Mouse (Mus musculus): Measurements from ENCODE around the gene Hist1h2bj. TPM values are rescaled to one million over a fixed set of nuclear protein-coding genes. Genes with fewer than 3 reads are reported as not detected.

The Hist1h2bj gene
- total RNA-seq (2017): 591 and 710 TPM in 2 replicates

GRCm38 (mm10) chr13:22042568-22043502, at the start of gene Hist1h2bj, which contains the start of gene Hist1h2ag:
Gene Hist1h2bj, plus strand, starts transcription at chr13:22043214.
Gene Hist1h2ag, minus strand, starts transcription at chr13:22042944.
- ATAC-seq (replicated peaks; ENCODE audit: low read depth, poor library complexity, severe bottlenecking): peak; percentile 73

- ATAC-seq (replicated peaks; ENCODE audit: low read depth, poor library complexity, severe bottlenecking): no peak
Measured at GRCm38 (mm10) chr13:21993957-21994738, 48.9 kb upstream of the Hist1h2bj start.

GRCm38 (mm10) chr13:21994896-21995295, 48.1 kb upstream of the Hist1h2bj start:
- no peak for ATAC-seq (replicated peaks; ENCODE audit: low read depth, poor library complexity, severe bottlenecking)

GRCm38 (mm10) chr13:21995331-21995914, 47.6 kb upstream of the Hist1h2bj start:
- peak; percentile 63 for ATAC-seq (replicated peaks; ENCODE audit: low read depth, poor library complexity, severe bottlenecking)

DNA sequence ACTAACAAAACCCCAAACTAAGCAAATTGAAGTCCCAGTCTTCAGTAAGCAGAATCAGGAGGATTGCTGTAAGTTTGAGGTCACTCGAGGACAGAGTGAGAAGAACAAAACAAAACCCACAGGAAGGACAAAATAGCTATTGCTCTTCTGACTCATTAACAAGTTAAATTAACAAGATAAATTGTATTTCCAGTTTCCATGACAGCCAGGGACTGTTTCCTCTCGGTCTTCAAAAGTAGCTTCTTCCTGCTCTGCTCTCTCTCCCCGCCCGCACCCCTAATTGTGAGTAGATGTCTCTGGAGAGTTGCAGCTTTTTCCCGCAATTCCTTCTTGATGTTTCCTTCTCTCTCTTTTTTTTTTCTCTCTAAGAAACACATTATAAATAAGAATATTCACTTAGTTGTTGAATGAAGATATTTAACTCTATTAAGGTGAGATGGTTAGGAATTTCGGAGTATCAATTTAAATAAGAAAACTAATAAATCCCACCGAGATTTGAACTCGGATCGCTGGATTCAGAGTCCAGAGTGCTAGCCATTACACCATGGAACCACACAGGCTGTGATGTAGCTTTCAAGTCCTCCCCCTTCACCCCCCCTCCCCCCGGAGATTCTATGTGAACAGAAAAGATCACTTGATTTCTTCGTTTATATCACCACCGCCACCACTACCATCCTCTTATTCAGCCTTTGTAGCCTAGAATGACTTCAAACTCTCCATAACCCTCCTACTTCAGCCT, 46.7 kb upstream of the Hist1h2bj start:
- peak; percentile 27; the same call in 1 of the 2 replicates for ATAC-seq (replicated peaks; ENCODE audit: low read depth, poor library complexity, severe bottlenecking)

DNA sequence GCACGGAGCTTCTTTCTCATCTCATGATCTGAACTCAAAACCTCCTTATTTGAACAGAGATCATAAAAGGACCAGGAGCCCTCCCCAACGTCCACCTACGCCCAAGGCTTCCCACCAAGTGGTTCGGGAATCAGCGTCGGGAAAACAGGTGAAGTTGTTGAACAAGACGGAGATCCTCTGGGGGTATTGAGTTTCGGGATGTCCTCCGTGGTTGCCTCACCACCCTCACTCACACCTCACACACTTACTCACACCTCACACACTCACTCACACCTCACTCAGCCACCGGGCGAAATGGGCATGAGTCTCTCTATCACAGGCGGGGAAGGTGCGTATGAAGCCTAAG, 46.2 kb upstream of the Hist1h2bj start:
- ATAC-seq (replicated peaks; ENCODE audit: low read depth, poor library complexity, severe bottlenecking): no peak

DNA sequence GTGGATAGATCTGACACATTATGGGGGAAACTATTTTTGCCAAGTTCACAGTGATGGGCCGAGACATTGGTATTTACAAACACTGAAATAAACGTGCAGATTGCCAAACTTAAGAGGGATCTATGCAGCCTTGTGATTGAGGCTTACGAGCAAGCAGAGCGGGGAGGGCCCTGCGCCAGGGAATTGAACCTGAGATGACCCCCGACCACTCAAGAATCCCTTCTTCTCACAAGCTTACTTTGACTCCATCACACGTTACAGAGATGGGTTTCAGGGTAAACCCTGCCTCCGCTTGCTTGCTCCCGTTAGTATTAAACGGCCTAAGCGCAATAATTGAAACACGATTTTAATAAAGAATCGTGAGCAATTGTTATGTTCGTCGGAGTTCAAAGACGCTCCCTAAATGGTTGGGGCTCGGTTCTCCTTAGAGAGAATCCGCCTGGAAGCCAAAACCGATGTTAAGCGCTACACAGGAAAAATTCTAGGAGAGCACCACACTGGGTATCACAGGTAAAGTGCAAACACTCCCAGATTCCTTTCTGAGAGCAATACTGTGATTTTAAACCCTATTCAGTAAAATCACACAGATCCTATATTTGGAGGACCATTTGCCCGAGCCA, 45.7 kb upstream of the Hist1h2bj start:
- no peak for ATAC-seq (replicated peaks; ENCODE audit: low read depth, poor library complexity, severe bottlenecking)

DNA sequence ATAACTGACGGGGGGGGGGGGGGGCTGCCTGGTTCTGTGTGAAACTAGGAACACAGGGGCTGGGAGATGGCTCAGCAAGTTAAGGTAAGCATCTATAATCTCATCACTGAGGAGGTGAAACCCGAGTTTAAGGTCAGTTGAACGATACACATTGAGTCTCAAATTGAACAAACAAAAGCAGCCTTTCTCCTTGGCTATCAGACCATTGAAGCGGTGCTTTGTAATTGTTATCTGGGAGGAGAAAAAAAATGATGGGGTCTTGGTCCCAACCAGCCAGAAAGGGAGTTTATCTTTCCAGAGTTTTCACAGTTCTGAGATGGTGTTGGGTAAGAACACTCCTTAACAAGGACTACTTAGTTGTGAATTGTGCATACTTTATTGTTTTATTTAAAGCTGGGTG, 45.2 kb upstream of the Hist1h2bj start:
- ATAC-seq (replicated peaks; ENCODE audit: low read depth, poor library complexity, severe bottlenecking): no peak

DNA sequence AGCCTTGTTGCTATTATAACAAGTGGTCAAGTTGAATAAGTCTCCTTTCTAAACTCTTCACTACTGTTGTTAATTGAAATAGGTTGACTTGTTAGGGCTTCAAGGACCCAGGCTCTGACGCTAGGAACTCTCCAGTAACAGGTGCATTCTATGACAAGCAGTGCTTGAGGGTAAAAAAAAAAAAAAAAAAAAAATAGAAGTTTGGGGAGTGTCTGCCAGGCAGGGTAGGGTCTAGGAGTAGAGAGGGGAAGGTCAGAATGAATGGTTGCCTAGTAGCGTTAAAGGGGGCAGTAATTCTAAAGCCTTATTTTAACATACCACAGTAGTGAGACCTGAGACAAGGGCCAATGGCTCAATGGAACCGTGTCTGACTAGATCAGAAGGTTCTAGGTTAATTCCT, 44.6 kb upstream of the Hist1h2bj start:
- ATAC-seq (replicated peaks; ENCODE audit: low read depth, poor library complexity, severe bottlenecking): no peak

DNA sequence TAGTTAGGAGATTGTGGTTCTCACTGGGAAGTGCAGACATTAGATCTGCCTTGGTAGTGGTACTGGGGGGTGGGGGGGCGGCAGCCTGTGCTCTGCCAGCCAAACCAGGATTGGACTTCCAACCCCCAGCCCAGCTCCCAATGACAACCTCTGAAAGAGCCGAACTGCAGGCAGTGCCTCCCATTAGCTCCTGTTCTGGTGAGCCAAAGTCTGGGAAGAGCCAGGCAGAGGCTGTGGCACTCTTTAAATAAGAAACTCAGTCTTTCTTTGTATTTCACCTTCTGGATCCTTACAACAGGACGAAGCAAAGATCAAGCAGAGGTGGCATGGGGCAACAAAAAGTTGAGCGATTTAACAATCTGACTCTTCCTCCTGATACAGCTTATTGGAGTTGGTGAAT, 43.9 kb upstream of the Hist1h2bj start:
- no peak for ATAC-seq (replicated peaks; ENCODE audit: low read depth, poor library complexity, severe bottlenecking)

GRCm38 (mm10) chr13:22001346-22001745, 41.7 kb upstream of the Hist1h2bj start:
- peak; percentile 49 for ATAC-seq (replicated peaks; ENCODE audit: low read depth, poor library complexity, severe bottlenecking)

DNA sequence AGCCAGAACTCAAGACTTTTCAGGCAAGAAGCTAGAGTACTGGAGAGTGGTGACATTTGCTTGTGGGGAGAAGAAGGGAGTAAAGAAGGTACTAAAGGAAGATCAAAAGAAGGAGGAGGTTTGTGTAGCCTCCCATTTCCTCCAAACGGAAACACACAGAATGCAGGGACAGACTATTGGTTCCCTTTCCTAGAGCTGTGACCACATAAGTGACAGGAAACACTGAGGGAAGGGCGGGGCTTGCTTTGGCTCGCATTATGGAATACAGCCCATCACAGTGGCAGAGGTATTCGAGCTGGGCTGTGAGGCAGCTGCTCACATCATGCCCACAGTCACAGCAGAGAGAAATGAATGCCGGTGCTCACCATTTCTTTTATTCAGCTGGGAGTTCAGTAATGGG, 41.2 kb upstream of the Hist1h2bj start:
- peak; percentile 71 for ATAC-seq (replicated peaks; ENCODE audit: low read depth, poor library complexity, severe bottlenecking)

- peak; percentile 48 for ATAC-seq (replicated peaks; ENCODE audit: low read depth, poor library complexity, severe bottlenecking)
Measured at GRCm38 (mm10) chr13:22005605-22006333, 37.2 kb upstream of the Hist1h2bj start.

DNA sequence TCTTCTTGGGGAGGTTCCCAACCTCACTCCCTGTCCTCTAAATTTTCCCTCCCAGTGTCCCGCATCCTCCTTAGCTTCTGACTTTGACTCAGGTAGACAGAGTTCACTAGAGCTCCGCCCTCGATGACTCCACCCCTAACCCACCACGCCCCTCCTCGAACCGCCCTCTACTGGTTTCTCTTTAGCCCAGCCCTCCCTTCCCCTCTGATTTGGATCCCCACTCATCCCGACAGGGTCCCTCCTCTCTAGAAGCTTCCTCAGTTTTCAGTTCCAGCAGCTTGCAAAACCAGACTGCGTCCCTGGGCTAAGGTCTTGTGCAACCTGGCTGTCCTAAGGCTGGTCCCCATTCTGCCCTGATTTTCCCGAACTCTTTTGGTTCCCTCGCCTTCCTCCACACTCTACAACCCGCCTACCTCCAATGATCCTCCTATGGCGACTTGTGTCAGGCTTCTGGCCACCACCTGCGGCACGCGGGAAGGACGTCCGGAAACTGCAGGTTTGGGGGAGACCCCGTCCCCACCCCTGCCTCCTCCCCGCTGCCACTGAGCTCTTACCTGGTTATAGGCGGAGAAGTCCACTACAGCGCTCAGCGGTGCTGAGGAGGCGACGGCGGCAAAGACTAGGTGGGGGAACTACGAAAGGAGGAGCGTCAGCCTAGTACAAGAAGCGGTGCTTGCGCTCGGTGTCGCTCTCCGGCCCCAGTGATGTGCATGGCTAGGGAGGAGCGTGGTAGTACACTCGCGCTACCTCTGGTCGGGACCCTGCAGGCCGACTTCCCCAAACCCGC, 36.5 kb upstream of the Hist1h2bj start:
- peak; percentile 30 for ATAC-seq (replicated peaks; ENCODE audit: low read depth, poor library complexity, severe bottlenecking)

- ATAC-seq (replicated peaks; ENCODE audit: low read depth, poor library complexity, severe bottlenecking): no peak
Measured at GRCm38 (mm10) chr13:22007121-22007510, 35.9 kb upstream of the Hist1h2bj start.

DNA sequence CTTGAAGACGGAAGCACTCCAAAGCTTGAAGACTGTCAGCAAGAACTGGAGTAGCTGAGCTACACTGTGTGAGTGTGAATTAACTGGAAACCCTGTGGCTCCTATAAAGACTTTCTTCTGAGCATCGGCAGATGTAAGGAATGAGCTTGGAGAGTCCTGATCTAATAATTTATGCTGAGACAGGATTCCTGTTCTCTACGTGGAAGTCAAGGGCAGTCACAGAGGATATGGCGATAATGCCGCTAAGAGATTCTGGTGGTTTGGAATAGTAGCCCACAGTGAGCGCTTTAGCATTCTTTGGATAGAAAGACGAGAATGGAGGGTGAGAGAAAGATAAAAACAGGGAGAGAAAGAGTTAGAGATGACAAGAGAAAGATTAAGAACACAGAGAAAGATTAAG, 35.1 kb upstream of the Hist1h2bj start:
- no peak for ATAC-seq (replicated peaks; ENCODE audit: low read depth, poor library complexity, severe bottlenecking)

DNA sequence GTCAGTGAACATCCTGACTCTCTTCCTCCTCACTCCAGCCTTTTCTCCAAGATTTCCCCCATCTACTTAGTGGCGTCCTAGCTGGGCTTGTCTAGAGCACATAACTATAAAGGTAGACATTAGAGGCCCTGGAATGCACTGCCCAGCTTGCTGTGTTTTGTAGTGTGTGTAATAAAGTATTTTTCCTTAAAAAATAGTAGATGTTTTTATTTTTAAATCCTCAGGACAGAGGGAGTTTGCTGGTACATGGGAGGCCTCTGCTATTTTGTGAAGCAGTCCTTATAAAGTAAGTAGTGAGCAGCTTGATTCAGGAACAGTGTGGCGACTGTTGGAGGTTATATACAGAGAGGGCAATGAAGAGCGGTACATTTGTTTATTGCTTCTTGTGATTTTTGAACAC, 34.3 kb upstream of the Hist1h2bj start:
- no peak for ATAC-seq (replicated peaks; ENCODE audit: low read depth, poor library complexity, severe bottlenecking)

DNA sequence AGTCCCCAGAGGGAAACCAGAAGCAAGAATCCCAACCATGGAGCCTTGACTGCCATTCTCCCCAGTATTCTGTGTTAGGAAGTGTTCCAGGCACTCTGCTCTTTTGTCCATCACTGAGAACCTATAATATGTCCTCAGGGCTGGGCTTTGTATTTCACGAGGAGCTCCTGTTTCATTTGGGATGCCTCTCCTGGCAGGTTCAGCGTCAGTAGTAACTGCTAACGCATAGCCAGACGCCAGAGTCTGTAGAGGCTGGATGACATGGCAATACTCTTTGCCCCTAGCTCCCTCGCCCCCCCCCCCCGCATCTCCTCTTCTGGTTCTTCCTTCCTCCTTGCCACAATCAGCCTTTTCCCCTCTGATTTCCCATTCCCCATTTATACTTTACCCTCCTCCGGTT, 33.4 kb upstream of the Hist1h2bj start, which contains the start of gene Prss16:
Gene Prss16, minus strand, starts transcription at position 101 of the 400 bp plus-strand sequence.
- ATAC-seq (replicated peaks; ENCODE audit: low read depth, poor library complexity, severe bottlenecking): no peak
